Mouse (Mus musculus) limb, embryonic 11.5 days (tissue): Measurements from ENCODE around the gene Rapgef2. TPM values are rescaled to one million over a fixed set of nuclear protein-coding genes. Genes with fewer than 3 reads are reported as not detected.
A peak's percentile ranks its signal among the peaks of the same experiment; 100 is the strongest.

Experiments
- ATAC-seq: fragments of 200-750 bp; cut with Nextera tagmentation; 2 replicates; pipeline ENCODE4 v1.8.0; 2017; ENCODE audit warnings: low read depth; ENCODE audit not compliant: insufficient number of reproducible peaks, low FRiP score, low TSS enrichment
- DNase-seq: peaks from one replicate; pipeline ENCODE4 v3.0.0-alpha.2; 2015; ENCODE audit warnings: low spot score
- H3K27ac ChIP-seq: fragments of 300-500 bp; sonication (generic); replicated peaks from 2 replicates; pipeline ENCODE4 v1.5.1; 2014; ENCODE audit warnings: low read depth, mild to moderate bottlenecking, low read length
- H3K27me3 ChIP-seq: fragments of 300-500 bp; sonication (generic); 2 replicates; pipeline ENCODE4 v1.6.1; 2014; ENCODE audit warnings: mild to moderate bottlenecking, low read length, mixed read lengths; ENCODE audit not compliant: control insufficient read depth, insufficient read depth
- H3K36me3 ChIP-seq: fragments of 300-500 bp; sonication (generic); 2 replicates; pipeline ENCODE4 v1.6.1; 2014; ENCODE audit warnings: mild to moderate bottlenecking, low read length, moderate library complexity, mixed read lengths; ENCODE audit not compliant: control insufficient read depth, insufficient read depth
- H3K4me1 ChIP-seq: fragments of 300-500 bp; sonication (generic); 2 replicates; pipeline ENCODE4 v1.6.1; 2014; ENCODE audit warnings: low read length, mixed read lengths; ENCODE audit not compliant: control insufficient read depth, insufficient read depth
- H3K4me2 ChIP-seq: fragments of 300-500 bp; sonication (generic); 2 replicates; pipeline ENCODE4 v1.6.1; 2014; ENCODE audit warnings: low read depth, mild to moderate bottlenecking, moderate library complexity; ENCODE audit not compliant: severe bottlenecking
- H3K4me3 ChIP-seq: fragments of 300-500 bp; sonication (generic); 2 replicates; pipeline ENCODE4 v1.5.1; 2014; ENCODE audit warnings: low read depth, low read length
- H3K9ac ChIP-seq: fragments of 300-500 bp; sonication (generic); 2 replicates; pipeline ENCODE4 v1.6.1; 2014; ENCODE audit warnings: mild to moderate bottlenecking, low read length
- H3K9me3 ChIP-seq: fragments of 300-500 bp; sonication (generic); 2 replicates; pipeline ENCODE4 v1.6.1; 2016; ENCODE audit warnings: low read length; ENCODE audit not compliant: control insufficient read depth
- WGBS: fragments of 180-500 bp; shearing (Covaris S2); extraction: QIAGEN DNeasy Blood & Tissue Kit; methylation state at CpG from one replicate; pipeline ENCODE4 v1.1.7; 2014; 5-methylcytosine and 5-hydroxymethylcytosine counted together
- polyA plus RNA-seq: library from polyadenylated mRNA; unstranded; fragments of >200 nt; fragmentation: Nextera tagmentation; extraction: Ambion mirVana; gene quantifications from 2 replicates; pipeline ENCODE4 v1.2.1, GENCODE M21; 2014

The Rapgef2 gene
- polyA plus RNA-seq = 5.6 and 8.7 TPM in 2 replicates

DNA sequence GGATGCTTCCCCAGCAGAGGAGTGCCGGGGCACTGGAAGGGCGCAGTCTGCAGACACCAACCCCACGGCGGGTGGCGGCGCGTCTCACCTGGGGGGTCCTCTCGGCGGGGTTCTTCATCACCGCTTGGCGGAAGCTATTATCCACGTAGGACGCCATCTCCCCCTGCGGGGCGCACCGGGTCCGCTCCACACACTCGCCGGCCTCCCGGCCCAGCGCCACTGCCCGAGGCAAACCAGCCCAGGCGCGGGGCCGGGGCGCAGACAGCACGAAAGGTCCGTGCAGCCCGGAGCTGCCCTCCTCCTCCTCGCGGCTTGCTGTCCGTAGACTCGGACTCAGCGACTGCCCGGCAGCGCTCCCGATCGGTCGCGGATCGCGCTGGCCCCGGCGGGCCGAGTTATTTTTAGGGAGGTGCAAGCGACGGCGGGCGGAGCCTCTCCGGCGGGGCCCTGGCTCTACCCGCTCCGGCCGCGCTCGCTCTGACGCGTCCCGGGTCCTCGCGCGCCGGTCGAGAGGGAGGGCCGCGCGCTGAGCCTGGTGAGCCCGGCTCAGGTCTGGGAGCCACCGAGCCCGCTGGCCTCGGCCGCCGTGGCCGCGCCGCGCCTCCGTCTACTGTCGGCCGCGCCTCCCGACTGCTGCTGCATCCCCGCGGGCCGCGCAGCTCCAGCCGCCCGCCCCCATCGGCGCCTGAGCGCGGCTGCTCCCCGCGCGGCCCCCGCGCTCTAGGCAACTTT, at the start of gene Rapgef2:
TSS of gene Rapgef2 (minus strand) at position 142 of the 732 bp plus-strand sequence.
- Histone ChIP-seq H3K27me3 (no peaks in the 10 kb centered on the region), H3K4me2 (peak within 1 kb of the TSS; percentile 67), H3K36me3 (no peaks in the 10 kb centered on the region), H3K4me1 (peaks cover 13% of the 10 kb centered on the region), H3K27ac (peak within 1 kb of the TSS; percentile 91), H3K9ac (peak within 1 kb of the TSS; percentile 84), H3K9me3 (no peaks in the 10 kb centered on the region), H3K4me3 (peak within 1 kb of the TSS; percentile 87)
- ATAC-seq (peak; percentile 72), DNase-seq (peak; percentile 75)
- WGBS = under 1% methylated on average over 73 of the region's 97 CpGs

DNA sequence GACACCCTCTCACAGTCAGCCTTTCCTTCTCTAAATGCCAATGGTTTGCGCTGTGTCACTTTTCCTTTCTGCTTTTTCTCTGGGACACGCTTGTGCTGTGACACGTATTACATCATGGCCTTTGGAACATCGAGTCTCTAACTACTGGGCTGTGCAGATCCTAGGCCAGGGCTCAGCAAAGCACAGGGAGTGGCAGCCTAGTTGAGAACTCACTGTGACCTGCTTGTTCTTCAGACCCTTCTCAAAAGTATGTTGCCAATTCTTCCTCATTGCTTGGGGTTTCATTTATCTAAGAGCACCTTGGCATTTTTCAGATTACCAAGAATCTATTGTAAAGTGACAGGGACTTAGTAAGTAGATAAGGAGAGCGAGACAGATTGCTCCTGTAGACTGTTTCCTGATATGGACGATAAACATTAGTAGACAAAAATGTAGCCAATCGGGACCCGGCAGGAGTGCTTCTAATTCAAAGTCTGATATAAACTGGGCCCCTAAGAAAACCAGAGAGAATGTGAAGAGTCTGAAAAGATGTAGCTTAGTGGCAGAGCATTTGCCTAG, 47.4 kb upstream of the Rapgef2 start:
- Histone ChIP-seq H3K36me3 (no peaks in the 10 kb centered on the region), H3K4me2 (no peak overlapping the region), H3K4me1 (peaks cover 8% of the 10 kb centered on the region; the same call in 1 of the 2 replicates), H3K27me3 (no peaks in the 10 kb centered on the region), H3K9ac (no peak overlapping the region), H3K9me3 (no peaks in the 10 kb centered on the region), H3K27ac (no peak overlapping the region), H3K4me3 (no peak overlapping the region)
- no peak for ATAC-seq
- 91% methylated on average over 8 of the region's 8 CpGs for WGBS
- no peak for DNase-seq

DNA sequence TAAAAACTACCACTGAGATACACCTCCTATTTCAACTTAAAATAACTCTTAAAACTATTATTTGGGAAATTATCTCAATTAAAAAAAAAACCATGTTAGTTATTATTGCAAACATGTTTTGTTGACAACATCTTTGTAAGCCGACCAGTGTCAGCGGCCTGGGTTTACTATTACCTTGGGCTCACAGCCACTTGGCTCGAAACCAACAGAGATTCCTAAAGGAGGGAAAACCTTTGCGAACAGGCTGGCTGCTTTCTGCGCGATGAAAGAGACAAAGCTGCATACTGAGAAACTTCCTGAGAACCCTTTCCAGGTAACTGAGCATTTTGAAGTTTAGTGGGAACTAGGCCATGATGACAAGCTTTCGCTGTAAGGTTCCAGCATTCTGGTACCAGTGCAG, 46.7 kb upstream of the Rapgef2 start:
- no peaks in the 10 kb centered on the region for H3K36me3 ChIP-seq
- DNase-seq = no peak
- H3K4me2 ChIP-seq = no peak overlapping the region
- no peaks in the 10 kb centered on the region for H3K27me3 ChIP-seq
- H3K9ac ChIP-seq = no peak overlapping the region
- no peak overlapping the region for H3K27ac ChIP-seq
- peaks cover 10% of the 10 kb centered on the region; the same call in 1 of the 2 replicates for H3K4me1 ChIP-seq
- no peaks in the 10 kb centered on the region for H3K9me3 ChIP-seq
- WGBS = 95% methylated on average over 7 of the region's 7 CpGs
- ATAC-seq = no peak
- H3K4me3 ChIP-seq = no peak overlapping the region

DNA sequence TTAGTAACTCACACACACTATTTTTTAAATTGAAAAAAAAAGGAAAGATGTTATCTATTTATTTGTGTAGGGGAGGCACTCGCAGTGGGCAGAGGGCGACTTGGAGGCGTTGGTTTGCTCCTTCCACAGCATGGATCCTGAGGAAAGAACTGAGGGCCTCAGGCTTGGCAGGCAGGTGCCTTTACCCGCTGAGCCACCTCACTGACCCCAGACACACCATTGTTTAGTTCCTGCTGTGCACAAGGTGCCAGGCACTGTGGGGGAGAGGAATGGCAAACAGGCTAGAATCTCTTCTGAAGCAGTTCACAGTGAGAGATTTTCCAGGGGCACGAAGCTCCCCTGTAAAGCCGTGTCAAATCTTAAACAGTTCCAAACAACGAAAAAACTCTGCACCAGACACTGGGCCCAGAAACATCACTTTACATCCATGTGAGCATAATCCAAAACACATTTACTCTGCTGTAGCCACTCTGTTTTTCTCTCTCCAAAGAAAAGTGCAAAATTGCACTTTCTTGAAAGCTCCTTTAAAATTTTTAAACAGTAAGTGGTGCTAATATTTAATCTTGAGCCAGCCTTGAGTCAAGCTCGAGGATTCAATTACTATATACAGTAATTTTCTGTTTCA, 43.5 kb upstream of the Rapgef2 start:
- Histone ChIP-seq H3K9ac (no peak overlapping the region), H3K36me3 (no peaks in the 10 kb centered on the region), H3K4me2 (no peak overlapping the region), H3K4me3 (no peak overlapping the region), H3K27me3 (no peaks in the 10 kb centered on the region), H3K4me1 (peaks cover 10% of the 10 kb centered on the region; the same call in 1 of the 2 replicates), H3K9me3 (no peaks in the 10 kb centered on the region), H3K27ac (no peak overlapping the region; the same call in 1 of the 2 replicates)
- WGBS = 21% methylated on average over 8 of the region's 8 CpGs
- ATAC-seq = no peak
- DNase-seq = no peak

DNA sequence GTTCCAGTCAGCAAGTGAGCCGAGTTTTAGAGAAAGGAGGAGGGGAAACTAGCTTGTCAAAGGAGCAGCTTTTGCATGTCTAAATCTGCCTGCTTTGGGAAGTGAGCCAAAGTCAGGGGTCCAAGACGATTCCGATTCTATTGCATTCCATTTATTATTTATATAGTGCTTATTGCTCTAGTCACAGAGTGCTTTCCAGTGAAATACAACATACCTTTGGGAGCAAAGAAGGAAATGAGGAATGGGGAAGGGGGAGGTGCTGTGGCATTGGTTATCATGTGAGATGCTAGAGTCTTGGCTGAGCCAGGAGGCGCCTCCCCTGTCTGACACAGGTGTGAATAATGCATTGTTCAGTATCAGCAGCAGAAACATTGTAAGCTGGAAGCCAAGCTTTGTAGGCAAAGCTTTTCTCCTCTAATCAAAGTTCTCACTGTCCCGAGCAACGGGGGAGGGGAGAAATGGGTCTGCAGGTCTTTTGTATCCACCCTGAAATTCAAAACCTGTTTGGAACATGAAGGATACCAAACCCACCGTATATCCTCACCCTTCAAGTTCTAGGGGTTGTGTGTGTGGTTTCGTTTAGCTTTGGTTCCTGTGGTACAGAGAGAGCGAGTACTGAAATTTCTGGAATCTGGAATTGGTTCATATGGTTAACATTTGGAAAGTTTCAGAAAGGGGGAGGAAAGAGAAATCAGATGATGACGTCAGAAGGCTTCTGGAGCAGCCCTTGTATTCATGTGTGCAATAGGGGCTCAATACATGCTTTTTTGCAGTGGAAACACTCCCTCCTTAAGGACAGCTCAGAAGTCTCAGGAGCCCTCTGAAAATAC, 38.6 kb upstream of the Rapgef2 start:
- H3K27ac ChIP-seq = no peak overlapping the region
- no peak overlapping the region for H3K4me3 ChIP-seq
- no peaks in the 10 kb centered on the region for H3K27me3 ChIP-seq
- WGBS = 49% methylated on average over 10 of the region's 10 CpGs
- H3K36me3 ChIP-seq = no peaks in the 10 kb centered on the region
- no peak overlapping the region for H3K4me2 ChIP-seq
- DNase-seq (no peak), ATAC-seq (peak; percentile 37; the same call in 1 of the 2 replicates)
- no peak overlapping the region for H3K9ac ChIP-seq
- H3K9me3 ChIP-seq = no peaks in the 10 kb centered on the region
- H3K4me1 ChIP-seq = peaks cover 7% of the 10 kb centered on the region; the same call in 1 of the 2 replicates

DNA sequence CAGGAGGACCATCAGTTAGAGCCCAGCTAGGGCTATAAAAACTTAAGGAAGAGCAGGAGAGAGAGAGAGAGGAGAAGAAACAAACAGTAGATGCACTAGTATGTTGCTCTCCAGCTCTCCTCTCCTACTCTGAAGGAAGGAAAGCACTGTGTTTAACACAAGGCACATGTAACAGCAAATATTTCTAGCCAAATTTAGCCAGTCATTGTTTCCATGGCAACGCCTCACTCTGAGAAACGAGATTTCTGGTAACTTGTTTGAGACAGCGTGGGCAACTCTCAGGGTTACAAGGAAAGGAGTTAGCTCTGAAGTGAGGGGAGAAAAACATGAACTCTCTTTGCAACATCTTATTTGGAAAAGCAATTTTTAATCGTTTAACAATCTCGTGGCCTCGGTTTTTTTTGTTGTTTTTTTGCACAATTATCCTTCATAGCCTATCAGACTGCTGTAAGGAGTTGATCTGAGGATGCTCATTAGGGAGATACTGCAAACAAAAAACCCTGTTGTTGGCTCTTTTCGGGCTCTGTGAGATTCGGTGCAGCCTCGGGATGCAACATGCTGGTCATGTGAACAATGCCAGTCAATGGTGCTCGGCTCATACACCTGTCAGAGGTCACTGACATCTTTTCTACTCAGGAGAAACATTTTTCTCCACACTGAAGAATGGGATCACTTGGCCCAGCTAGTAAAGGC, 27.8 kb upstream of the Rapgef2 start:
- no peaks in the 10 kb centered on the region for H3K36me3 ChIP-seq
- peak; percentile 42 for DNase-seq
- 69% methylated on average over 10 of the region's 10 CpGs for WGBS

DNA sequence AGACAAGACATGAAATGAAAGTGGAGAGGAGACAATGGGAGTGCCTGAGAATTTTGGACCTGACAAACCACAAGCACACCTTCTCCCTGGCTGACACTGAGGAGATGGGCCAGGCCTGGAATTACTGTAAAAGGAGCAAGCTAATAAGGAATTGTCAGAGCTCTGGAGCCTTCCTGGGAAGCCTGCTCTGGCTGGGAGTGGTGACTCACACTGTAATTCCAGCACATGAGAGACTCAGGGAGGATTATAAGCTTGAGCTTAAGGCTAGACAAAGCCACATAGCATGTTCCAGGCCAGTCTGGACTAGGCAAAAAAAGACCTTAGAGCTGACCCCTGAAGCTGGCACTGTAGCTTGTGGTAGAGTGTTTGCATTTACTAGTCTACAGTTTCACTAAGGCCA, 25.6 kb upstream of the Rapgef2 start:
- H3K9ac ChIP-seq = no peak overlapping the region
- H3K4me2 ChIP-seq = no peak overlapping the region
- H3K4me3 ChIP-seq = no peak overlapping the region
- H3K9me3 ChIP-seq = no peaks in the 10 kb centered on the region
- no peaks in the 10 kb centered on the region for H3K36me3 ChIP-seq
- ATAC-seq (no peak), DNase-seq (no peak)
- H3K27me3 ChIP-seq = no peaks in the 10 kb centered on the region
- H3K4me1 ChIP-seq = peaks cover 2% of the 10 kb centered on the region; the same call in 1 of the 2 replicates
- H3K27ac ChIP-seq = no peak overlapping the region

More for the DNA sequence above, 27.8 kb upstream of the Rapgef2 start:
- Histone ChIP-seq H3K27ac (no peak overlapping the region), H3K4me2 (no peak overlapping the region), H3K9ac (no peak overlapping the region), H3K4me3 (no peak overlapping the region), H3K9me3 (no peaks in the 10 kb centered on the region), H3K27me3 (no peaks in the 10 kb centered on the region), H3K4me1 (peaks cover 2% of the 10 kb centered on the region; the same call in 1 of the 2 replicates)
- no peak for ATAC-seq
